Mouse (Mus musculus): ENCODE measurements around the gene Napb.

Napb gene

GRCm38 (mm10) chr2:148687971-148688370, 44.3 kb downstream of the Napb start:
- CTCF ChIA-PET = no interaction called here

- CTCF ChIA-PET = no interaction called here
These were observed 45.4 kb downstream of the Napb start for GRCm38 (mm10) chr2:148686862-148687261.

- CTCF ChIA-PET = no interaction called here
These were observed 46.6 kb downstream of the Napb start for GRCm38 (mm10) chr2:148685709-148686108.

- CTCF ChIA-PET = no interaction called here
These were observed 47.3 kb downstream of the Napb start for GRCm38 (mm10) chr2:148684972-148685371.

- CTCF ChIA-PET = no interaction called here
These were observed 49.2 kb downstream of the Napb start for GRCm38 (mm10) chr2:148683031-148683430.

GRCm38 (mm10) chr2:148681461-148681891, 50.8 kb downstream of the Napb start:
- CTCF ChIA-PET = no interaction called here

- CTCF ChIA-PET = no interaction called here
These were observed 51.4 kb downstream of the Napb start, which contains the start of gene Gzf1 for GRCm38 (mm10) chr2:148680775-148681291. Gzf1 (plus strand) TSS chr2:148681023.

- CTCF ChIA-PET = interaction anchor here (0.6 kb wide), 1 partner anchor 13 kb away, joined by 4 read pairs; no protein-coding TSS in a partner anchor
These were observed 52.9 kb downstream of the Napb start for GRCm38 (mm10) chr2:148679346-148679745.

- CTCF ChIA-PET = no interaction called here
These were observed 54.5 kb downstream of the Napb start for GRCm38 (mm10) chr2:148677801-148678200.

- CTCF ChIA-PET = no interaction called here
These were observed 59.8 kb downstream of the Napb start, which contains the start of gene Nxt1 for GRCm38 (mm10) chr2:148672199-148673096. Nxt1 (plus strand) TSS chr2:148672601.

GRCm38 (mm10) chr2:148663458-148663857, 68.8 kb downstream of the Napb start:
- CTCF ChIA-PET = interaction anchor here (0.6 kb wide), 1 partner anchor 247 kb away, joined by 13 read pairs; no protein-coding TSS in a partner anchor

GRCm38 (mm10) chr2:148654961-148655360, 77.3 kb downstream of the Napb start:
- CTCF ChIA-PET = no interaction called here

GRCm38 (mm10) chr2:148650587-148651357, 81.5 kb downstream of the Napb start:
- CTCF ChIA-PET = no interaction called here

GRCm38 (mm10) chr2:148644421-148645000, 87.8 kb downstream of the Napb start:
- CTCF ChIA-PET = interaction anchor here (0.6 kb wide), 1 partner anchor 11 kb away, joined by 10 read pairs; no protein-coding TSS in a partner anchor
